In the genomic region with DNA sequence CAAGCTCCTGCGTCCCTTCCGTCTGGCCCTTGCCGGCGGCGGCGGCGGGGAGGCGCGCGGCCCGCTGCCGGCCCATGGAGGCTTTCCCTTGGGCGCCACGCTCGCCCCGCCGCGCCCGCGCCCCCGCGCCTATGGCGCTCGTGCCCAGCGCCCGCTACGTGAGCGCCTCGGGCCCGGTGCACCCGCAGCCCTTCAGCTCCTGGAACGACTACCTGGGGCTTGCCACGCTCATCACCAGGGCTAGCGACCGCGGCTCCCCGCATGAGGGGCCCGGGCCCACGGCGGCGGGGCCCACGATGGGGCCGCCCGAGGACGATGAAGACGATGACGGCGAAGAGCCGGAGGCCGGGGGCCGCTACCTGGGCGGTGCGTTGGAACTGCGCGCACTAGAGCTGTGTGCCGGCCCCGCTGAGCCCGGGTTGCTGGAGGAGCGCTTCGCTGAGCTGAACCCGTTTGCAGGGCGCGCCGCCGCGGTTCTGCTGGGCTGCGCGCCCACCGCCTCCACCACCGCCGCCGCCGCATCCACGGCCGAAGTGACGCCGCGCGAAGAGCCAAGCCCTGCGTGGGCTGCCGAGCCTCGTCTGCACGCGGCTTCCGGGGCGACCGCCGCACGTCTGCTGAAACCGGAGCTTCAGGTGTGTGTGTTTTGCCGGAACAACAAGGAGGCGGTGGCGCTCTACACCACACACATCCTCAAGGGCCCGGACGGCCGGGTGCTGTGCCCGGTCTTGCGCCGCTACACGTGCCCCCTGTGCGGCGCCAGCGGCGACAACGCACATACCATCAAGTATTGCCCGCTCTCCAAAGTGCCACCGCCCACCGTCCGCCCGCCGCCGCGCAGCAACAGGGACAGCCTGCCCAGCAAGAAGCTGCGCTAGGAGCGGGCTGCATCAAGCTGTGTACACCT, we compare ENCODE assay signal across 8 mouse cellular contexts. TPM values are rescaled to one million over a fixed set of nuclear protein-coding genes. Genes with fewer than 3 reads are reported as not detected.
DNase-seq lines count a peak whose midpoint lies in the region; ATAC-seq lines count a peak whose summit lies in the region.

No protein-coding gene starts in this region.

- peaks cover 7% of the 10 kb centered on the region; the same call in 1 of the 2 replicates for H3K36me3 ChIP-seq in limb, embryonic 15.5 days
- no peaks in the 10 kb centered on the region for H3K36me3 ChIP-seq in midbrain, embryonic 16.5 days (ENCODE audit: control insufficient read depth, insufficient read depth, low read length)

- H3K9ac ChIP-seq in limb, embryonic 15.5 days, result peak overlapping the region; percentile 57
- peak overlapping the region; percentile 92 for H3K9ac ChIP-seq in midbrain, embryonic 16.5 days (ENCODE audit: low read depth, low read length)

- under 1% methylated on average over 105 of the region's 115 CpGs for WGBS in limb, embryonic 15.5 days
- under 1% methylated on average over 99 of the region's 115 CpGs for WGBS in midbrain, embryonic 16.5 days

- H3K4me2 ChIP-seq in limb, embryonic 15.5 days, result peak overlapping the region; percentile 100
- peak overlapping the region; percentile 93 for H3K4me2 ChIP-seq in midbrain, embryonic 16.5 days (ENCODE audit: low read length)

- peak; percentile 52 for DNase-seq in layer of hippocampus, adult 11-12 months (ENCODE audit: low spot score)
- no peak for DNase-seq in layer of hippocampus, adult 9-10 months (ENCODE audit: low spot score)
- DNase-seq in embryo, embryonic 10 days (ENCODE audit: low spot score), result peak; percentile 61
- peak; percentile 29 to 30 for DNase-seq in heart, adult 18-20 months
- DNase-seq in kidney, adult 9 months, result peak; percentile 41
- DNase-seq in spleen, postnatal 4 days (ENCODE audit: low spot score in 2 of 2), result peak; percentile 64 to 82

- no peak overlapping the region for H3K27ac ChIP-seq in limb, embryonic 15.5 days
- H3K27ac ChIP-seq in midbrain, embryonic 16.5 days (ENCODE audit: low read length), result peak overlapping the region; percentile 93

- H3K27me3 ChIP-seq in limb, embryonic 15.5 days, result peaks cover 2% of the 10 kb centered on the region; the same call in 1 of the 2 replicates
- peaks cover 3% of the 10 kb centered on the region; the same call in 1 of the 2 replicates for H3K27me3 ChIP-seq in midbrain, embryonic 16.5 days (ENCODE audit: control insufficient read depth, insufficient read depth, low read depth, low read length)

- H3K4me3 ChIP-seq in limb, embryonic 15.5 days, result peak overlapping the region; percentile 88
- H3K4me3 ChIP-seq in midbrain, embryonic 16.5 days (ENCODE audit: low read depth, low read length), result peak overlapping the region; percentile 88

- no peaks in the 10 kb centered on the region for H3K9me3 ChIP-seq in limb, embryonic 15.5 days
- no peaks in the 10 kb centered on the region for H3K9me3 ChIP-seq in midbrain, embryonic 16.5 days (replicated peaks; ENCODE audit: control insufficient read depth, low read length, poor library complexity, severe bottlenecking)

- peaks cover 15% of the 10 kb centered on the region for H3K4me1 ChIP-seq in limb, embryonic 15.5 days
- peaks cover 23% of the 10 kb centered on the region for H3K4me1 ChIP-seq in midbrain, embryonic 16.5 days (ENCODE audit: control insufficient read depth, insufficient read depth, low read length)

- peak; percentile 26; the same call in 1 of the 2 replicates for ATAC-seq in limb, embryonic 15.5 days (ENCODE audit: insufficient number of reproducible peaks, low FRiP score, low TSS enrichment, low read depth)
- ATAC-seq in midbrain, embryonic 16.5 days, result peak; percentile 84

RNA-seq across cellular contexts. Expression of a gene that starts 0.7 kb away (rescaled TPM):
- total RNA-seq in heart, adult 18-20 months (2021), result under 1 TPM; 0.17 to 0.26 TPM
- polyA plus RNA-seq in limb, embryonic 15.5 days (2015; fragmentation: Nextera tagmentation; extraction: Ambion mirVana), result 1.2 and 1.4 TPM in 2 replicates
- polyA plus RNA-seq in midbrain, embryonic 16.5 days (2015; fragmentation: Nextera tagmentation; extraction: Ambion mirVana), result 20.1 and 20.9 TPM in 2 replicates

RNA-seq across cellular contexts. Expression of a gene that starts 34.0 kb away (rescaled TPM):
- 100 to 1,000 TPM; 103 to 114 TPM for total RNA-seq in heart, adult 18-20 months (2021)
- 141 TPM in 2 replicates for polyA plus RNA-seq in limb, embryonic 15.5 days (2015; fragmentation: Nextera tagmentation; extraction: Ambion mirVana)
- polyA plus RNA-seq in midbrain, embryonic 16.5 days (2015; fragmentation: Nextera tagmentation; extraction: Ambion mirVana), result 102 and 112 TPM in 2 replicates

RNA-seq across cellular contexts. Expression of a gene that starts 54.9 kb away (rescaled TPM):
- total RNA-seq in heart, adult 18-20 months (2021), result 10 to 100 TPM; 15.5 to 17.0 TPM
- 40.7 and 42.9 TPM in 2 replicates for polyA plus RNA-seq in limb, embryonic 15.5 days (2015; fragmentation: Nextera tagmentation; extraction: Ambion mirVana)
- 40.2 and 42.4 TPM in 2 replicates for polyA plus RNA-seq in midbrain, embryonic 16.5 days (2015; fragmentation: Nextera tagmentation; extraction: Ambion mirVana)
